Mouse (Mus musculus) erythroblast, embryonic 14.5 days (primary cell): ENCODE measurements around the gene Gm13271.
"Not testable (repeated sequence)": the region's sequence is repeated elsewhere in the genome, so short reads cannot be mapped to it uniquely, and the experiment has no call there.

Experiments used
- GATA1 ChIP-seq: IDR thresholded peaks from 2 replicates; pipeline ENCODE4 v1.6.1; 2012; ENCODE audit warnings: low read length, inconsistent platforms, mixed read lengths
- TAL1 ChIP-seq: IDR thresholded peaks from 3 replicates; pipeline ENCODE4 v1.6.1; 2012; ENCODE audit warnings: low read length, inconsistent platforms, mixed read lengths

GRCm38 (mm10) chr4:88759610-88760268 is 5.1 kb downstream of the Gm13271 start, which contains the start of gene Gm13283:
- not testable (repeated sequence) for TF ChIP-seq TAL1, GATA1
